Mouse (Mus musculus): ENCODE data around the gene Nr4a3.

Gene Nr4a3
- long read RNA-seq, experiment 1, partial matches to known transcripts, result 0 of 8 reads
- long read RNA-seq, experiment 1, other reads (novel, unspliced or antisense), result 8 of 8 reads
- long read RNA-seq, experiment 2, partial matches to known transcripts, result 0 of 5 reads
- long read RNA-seq, experiment 2, other reads (novel, unspliced or antisense), result 5 of 5 reads

- intact Hi-C loops (cut with DNase I), result loop anchor here (5.0 to 10.0 kb wide), 4 partner anchors 83 to 610 kb away; no protein-coding TSS in a partner anchor
Measured at GRCm38 (mm10) chr4:48044491-48045211, at the start of gene Nr4a3. TSS of gene Nr4a3 (plus strand) at chr4:48045153.

- intact Hi-C loops (cut with DNase I), result no loop called here
Measured at GRCm38 (mm10) chr4:48002969-48003368, 42.0 kb upstream of the Nr4a3 start.

- intact Hi-C loops (cut with DNase I), result no loop called here
Measured at GRCm38 (mm10) chr4:48003456-48003855, 41.5 kb upstream of the Nr4a3 start.

- intact Hi-C loops (cut with DNase I), result no loop called here
Measured at GRCm38 (mm10) chr4:48006355-48006754, 38.6 kb upstream of the Nr4a3 start.

- intact Hi-C loops (cut with DNase I), result no loop called here
Measured at GRCm38 (mm10) chr4:48012209-48012608, 32.7 kb upstream of the Nr4a3 start.

GRCm38 (mm10) chr4:48022966-48023365 is 22.0 kb upstream of the Nr4a3 start:
- intact Hi-C loops (cut with DNase I), result no loop called here

- intact Hi-C loops (cut with DNase I), result loop anchor here (10.0 kb wide), 1 partner anchor 345 kb away; no protein-coding TSS in a partner anchor
Measured at GRCm38 (mm10) chr4:48029652-48030051, 15.3 kb upstream of the Nr4a3 start.

- intact Hi-C loops (cut with DNase I), result loop anchor here (10.0 kb wide), 1 partner anchor 341 kb away; no protein-coding TSS in a partner anchor
Measured at GRCm38 (mm10) chr4:48034287-48034686, 10.7 kb upstream of the Nr4a3 start.

GRCm38 (mm10) chr4:48037646-48038045 is 7.3 kb upstream of the Nr4a3 start:
- intact Hi-C loops (cut with DNase I), result loop anchor here (10.0 kb wide), 1 partner anchor 337 kb away; no protein-coding TSS in a partner anchor

- intact Hi-C loops (cut with DNase I), result loop anchor here (10.0 kb wide), 1 partner anchor 336 kb away; no protein-coding TSS in a partner anchor
Measured at GRCm38 (mm10) chr4:48038847-48039246, 6.1 kb upstream of the Nr4a3 start.

GRCm38 (mm10) chr4:48039736-48040135 is 5.2 kb upstream of the Nr4a3 start:
- intact Hi-C loops (cut with DNase I), result loop anchor here (5.0 to 10.0 kb wide), 3 partner anchors 335 to 605 kb away; no protein-coding TSS in a partner anchor

- intact Hi-C loops (cut with DNase I), result loop anchor here (5.0 to 10.0 kb wide), 2 partner anchors 540 to 608 kb away; no protein-coding TSS in a partner anchor
Measured at GRCm38 (mm10) chr4:48042466-48042785, 2.5 kb upstream of the Nr4a3 start.

- intact Hi-C loops (cut with DNase I), result loop anchor here (5.0 to 10.0 kb wide), 2 partner anchors 541 to 608 kb away; no protein-coding TSS in a partner anchor
Measured at GRCm38 (mm10) chr4:48042786-48043701, 1.9 kb upstream of the Nr4a3 start.

GRCm38 (mm10) chr4:48044141-48044490 is 837 bp upstream of the Nr4a3 start:
- intact Hi-C loops (cut with DNase I), result loop anchor here (5.0 to 10.0 kb wide), 2 partner anchors 542 to 609 kb away; no protein-coding TSS in a partner anchor

GRCm38 (mm10) chr4:48045281-48045720 is 348 bp downstream of the Nr4a3 start:
- intact Hi-C loops (cut with DNase I), result loop anchor here (5.0 to 10.0 kb wide), 3 partner anchors 82 to 610 kb away; no protein-coding TSS in a partner anchor

GRCm38 (mm10) chr4:48045721-48046460 is 938 bp downstream of the Nr4a3 start:
- intact Hi-C loops (cut with DNase I), result loop anchor here (5.0 to 10.0 kb wide), 3 partner anchors 81 to 611 kb away; no protein-coding TSS in a partner anchor

GRCm38 (mm10) chr4:48046461-48046901 is 1.5 kb downstream of the Nr4a3 start:
- intact Hi-C loops (cut with DNase I), result loop anchor here (5.0 to 10.0 kb wide), 3 partner anchors 81 to 612 kb away; no protein-coding TSS in a partner anchor

GRCm38 (mm10) chr4:48047136-48047765 is 2.3 kb downstream of the Nr4a3 start:
- intact Hi-C loops (cut with DNase I), result loop anchor here (5.0 to 10.0 kb wide), 3 partner anchors 80 to 612 kb away; no protein-coding TSS in a partner anchor

- intact Hi-C loops (cut with DNase I), result loop anchor here (5.0 to 10.0 kb wide), 3 partner anchors 79 to 613 kb away; no protein-coding TSS in a partner anchor
Measured at GRCm38 (mm10) chr4:48047766-48048371, 2.9 kb downstream of the Nr4a3 start.
